Mouse (Mus musculus): ENCODE measurements at regions not wholly inside any gene's neighbourhood (a gene's known extent, or its start where the extent isn't known, plus 50 kb on each side); places are given as distances from the start of the nearest gene placed in this dataset.

GRCm38 (mm10) chr7:75063816-75064215, 245.2 kb downstream of the Sv2b start:
- intact Hi-C loops (cut with DNase I), result no loop called here
- TF ChIP-seq CTCF (IDR thresholded peaks at IDR 0.05), result no peak
- H3K4me3 ChIP-seq, result no peak overlapping the region
- H3K27ac ChIP-seq, result no peak overlapping the region
- DNase-seq, result no peak

DNA sequence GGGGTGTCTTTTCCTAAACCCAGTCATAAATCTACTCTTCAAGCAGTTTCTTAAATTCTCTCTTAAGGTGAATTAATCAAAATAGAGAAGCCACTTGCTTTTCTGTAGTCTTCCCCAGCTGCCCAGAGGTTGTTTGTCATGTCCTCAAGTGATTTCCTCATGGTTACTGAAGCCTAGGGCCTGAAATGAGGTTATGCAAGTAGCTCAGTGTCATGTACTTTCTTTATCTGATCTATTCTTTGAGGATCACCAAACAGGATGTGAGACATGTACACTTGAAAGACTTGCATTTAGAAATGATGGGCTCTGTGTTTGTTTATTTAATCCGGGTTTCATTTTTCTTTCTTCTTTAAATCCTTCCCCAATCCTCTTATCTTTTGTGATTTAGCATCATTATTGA, 258.8 kb downstream of the Sv2b start:
- H3K4me3 ChIP-seq, result no peak overlapping the region
- H3K27ac ChIP-seq, result no peak overlapping the region
- no peak for TF ChIP-seq CTCF (IDR thresholded peaks at IDR 0.05)
- DNase-seq, result no peak
- intact Hi-C loops (cut with DNase I), result no loop called here

- TF ChIP-seq CTCF (IDR thresholded peaks at IDR 0.05), result no peak
- DNase-seq, result no peak
- Histone ChIP-seq H3K27ac (no peak overlapping the region), H3K4me3 (no peak overlapping the region)
- intact Hi-C loops (cut with DNase I), result no loop called here
Measured at GRCm38 (mm10) chr7:75049751-75050150, 259.3 kb downstream of the Sv2b start.

- DNase-seq, result no peak
- TF ChIP-seq CTCF (IDR thresholded peaks at IDR 0.05), result no peak
- intact Hi-C loops (cut with DNase I), result no loop called here
- Histone ChIP-seq H3K4me3 (no peak overlapping the region), H3K27ac (no peak overlapping the region)
Measured at GRCm38 (mm10) chr7:75048822-75049221, 260.2 kb downstream of the Sv2b start.

DNA sequence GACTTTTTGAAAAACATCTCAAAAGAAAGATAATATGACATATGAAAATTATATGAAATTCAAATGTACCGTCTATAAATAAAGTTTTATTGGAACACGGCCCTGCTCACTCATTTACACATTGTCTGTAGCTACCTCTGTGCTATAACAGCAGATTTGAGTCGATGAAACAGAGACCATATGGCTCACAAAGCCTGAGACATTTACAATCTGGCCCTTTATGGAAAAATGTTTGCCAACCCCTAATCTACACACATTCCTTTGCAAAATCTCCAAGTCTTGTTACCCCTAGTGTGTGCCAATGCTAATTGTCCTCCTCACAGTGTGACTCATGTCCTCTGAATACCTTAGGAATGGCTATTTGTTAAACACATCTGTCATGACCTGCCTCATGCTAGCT, 261.2 kb downstream of the Sv2b start:
- no peak overlapping the region for H3K27ac ChIP-seq
- no peak for TF ChIP-seq CTCF (IDR thresholded peaks at IDR 0.05)
- H3K4me3 ChIP-seq, result no peak overlapping the region
- intact Hi-C loops (cut with DNase I), result no loop called here
- no peak for DNase-seq

DNA sequence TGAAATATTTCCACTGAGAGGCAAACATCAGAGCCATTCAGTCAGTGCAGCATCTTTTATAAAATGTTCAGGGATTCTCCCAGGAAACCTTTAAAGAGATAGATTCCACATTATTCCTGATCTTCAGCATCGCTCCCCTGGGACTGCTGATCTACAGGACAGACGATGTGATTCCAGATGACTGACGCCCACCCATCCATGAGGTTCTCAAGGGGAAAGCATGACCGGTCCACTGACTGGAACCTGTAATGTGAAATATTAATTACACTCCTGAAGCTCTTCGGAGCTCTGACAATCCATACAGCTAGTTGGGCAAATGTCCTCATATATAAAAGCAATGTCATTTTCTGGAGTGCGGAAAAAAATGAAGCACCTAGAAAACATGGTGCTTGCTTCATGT, 268.2 kb downstream of the Sv2b start:
- no peak for TF ChIP-seq CTCF (IDR thresholded peaks at IDR 0.05)
- Histone ChIP-seq H3K4me3 (no peak overlapping the region), H3K27ac (no peak overlapping the region)
- no peak for DNase-seq
- intact Hi-C loops (cut with DNase I), result no loop called here

GRCm38 (mm10) chr7:75026191-75026590, 282.9 kb downstream of the Sv2b start:
- no peak for DNase-seq
- Histone ChIP-seq H3K27ac (no peak overlapping the region), H3K4me3 (no peak overlapping the region)
- intact Hi-C loops (cut with DNase I), result no loop called here
- TF ChIP-seq CTCF (IDR thresholded peaks at IDR 0.05), result no peak

- no peak for DNase-seq
- intact Hi-C loops (cut with DNase I), result no loop called here
- no peak overlapping the region for H3K4me3 ChIP-seq
- no peak for TF ChIP-seq CTCF (IDR thresholded peaks at IDR 0.05)
- H3K27ac ChIP-seq, result no peak overlapping the region
Measured at GRCm38 (mm10) chr7:75021966-75022365, 287.1 kb downstream of the Sv2b start.

DNA sequence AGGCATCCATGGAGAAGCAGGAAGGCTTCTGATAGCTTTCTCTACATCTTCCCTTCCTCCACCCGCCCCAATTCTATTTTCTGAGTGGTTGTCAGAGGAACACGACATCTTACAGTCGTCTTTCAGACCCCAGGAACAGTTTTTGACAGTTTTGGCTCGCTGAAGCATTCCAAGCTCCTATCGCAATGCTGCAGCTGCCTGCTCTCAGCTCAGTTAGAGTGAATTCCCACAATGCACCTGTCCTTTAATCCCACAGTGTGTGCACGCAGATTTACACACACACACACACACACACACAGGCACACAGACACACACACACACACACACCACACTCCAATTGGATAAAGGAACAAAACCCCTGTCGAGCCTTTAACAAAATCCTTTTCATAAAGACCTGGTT, 290.4 kb downstream of the Sv2b start:
- intact Hi-C loops (cut with DNase I), result no loop called here
- no peak for TF ChIP-seq CTCF (IDR thresholded peaks at IDR 0.05)
- DNase-seq, result no peak

DNA sequence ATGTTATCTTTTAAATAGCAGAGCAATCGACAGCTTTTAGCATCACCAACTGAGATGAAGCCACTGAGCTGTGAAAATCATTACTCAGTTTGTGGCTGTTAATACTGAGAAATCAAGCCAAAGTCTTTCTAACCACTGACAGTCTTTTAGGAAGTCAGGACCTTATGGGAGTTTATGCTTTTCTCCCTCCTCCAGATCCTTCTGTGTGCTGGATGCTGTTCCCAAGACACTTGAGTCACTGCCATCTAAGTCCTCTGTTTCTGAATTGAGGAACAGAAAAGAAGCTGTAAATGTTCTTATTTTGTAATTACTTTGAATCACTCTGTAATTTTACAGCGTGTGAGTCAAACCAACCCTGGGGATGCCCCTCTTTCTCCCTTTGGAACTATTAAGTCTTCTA, 300.6 kb downstream of the Sv2b start:
- intact Hi-C loops (cut with DNase I), result no loop called here
- no peak overlapping the region for H3K27ac ChIP-seq
- no peak overlapping the region for H3K4me3 ChIP-seq
- no peak for TF ChIP-seq CTCF (IDR thresholded peaks at IDR 0.05)
- no peak for DNase-seq

More for the DNA sequence above, 290.4 kb downstream of the Sv2b start:
- Histone ChIP-seq H3K27ac (no peak overlapping the region), H3K4me3 (no peak overlapping the region)

DNA sequence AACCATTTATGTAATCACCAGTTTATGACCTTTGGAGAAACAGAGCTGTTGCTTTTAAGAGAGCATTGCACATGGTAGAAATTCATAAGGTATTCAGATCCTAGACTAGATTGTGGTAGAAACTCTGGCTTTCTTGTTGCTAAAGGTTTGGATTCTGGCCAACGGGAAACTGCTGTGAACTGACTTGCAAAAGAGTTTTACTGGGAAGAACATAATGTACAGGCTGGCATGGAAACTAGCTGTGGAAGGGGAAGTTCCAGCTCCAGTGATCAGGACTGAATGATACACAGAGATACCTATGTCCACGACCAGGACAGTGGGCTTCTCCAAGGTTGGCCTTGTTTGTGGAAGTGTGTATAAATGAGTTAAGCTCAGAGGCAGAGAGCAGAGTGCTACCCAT, 318.9 kb downstream of the Sv2b start:
- no peak overlapping the region for H3K27ac ChIP-seq
- DNase-seq, result no peak
- intact Hi-C loops (cut with DNase I), result no loop called here
- no peak overlapping the region for H3K4me3 ChIP-seq
- TF ChIP-seq CTCF (IDR thresholded peaks at IDR 0.05), result no peak

DNA sequence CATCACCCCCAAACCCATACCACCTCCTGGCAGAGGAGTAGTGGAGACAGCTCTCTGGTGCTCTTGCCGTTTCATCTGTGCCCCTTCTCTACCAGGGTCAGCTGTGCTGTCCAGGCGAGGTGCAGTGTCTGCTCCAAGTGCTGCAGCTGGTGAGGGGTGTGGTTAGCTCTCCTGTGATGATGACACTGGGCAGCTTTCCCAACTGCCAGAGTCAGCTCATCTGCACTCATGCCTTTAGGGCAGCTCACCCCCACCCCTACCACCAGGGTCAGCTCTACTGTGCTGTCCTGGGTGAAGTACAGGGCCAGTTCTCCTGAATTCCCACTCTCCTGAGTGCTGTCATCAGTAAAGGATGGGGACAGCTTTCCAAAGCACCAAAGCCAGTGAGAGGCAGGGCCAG, 329.6 kb downstream of the Sv2b start:
- no peak for TF ChIP-seq CTCF (IDR thresholded peaks at IDR 0.05)
- intact Hi-C loops (cut with DNase I), result no loop called here
- H3K27ac ChIP-seq, result no peak overlapping the region
- peak; percentile 36 for DNase-seq
- no peak overlapping the region for H3K4me3 ChIP-seq

- no peak for DNase-seq
- no peak overlapping the region for H3K27ac ChIP-seq
- intact Hi-C loops (cut with DNase I), result no loop called here
- no peak overlapping the region for H3K4me3 ChIP-seq
- TF ChIP-seq CTCF (IDR thresholded peaks at IDR 0.05), result no peak
Measured at GRCm38 (mm10) chr7:74975986-74976385, 333.1 kb downstream of the Sv2b start.

- intact Hi-C loops (cut with DNase I), result no loop called here
- TF ChIP-seq CTCF (IDR thresholded peaks at IDR 0.05), result no peak
- Histone ChIP-seq H3K27ac (no peak overlapping the region), H3K4me3 (no peak overlapping the region)
- no peak for DNase-seq
Measured at GRCm38 (mm10) chr7:74974448-74974847, 334.6 kb downstream of the Sv2b start.
